Mouse (Mus musculus) R1 (cell line): Measurements from ENCODE around the gene Drd4.

Experiments
- DNase-seq: peaks from one replicate; pipeline ENCODE4 v3.0.0-alpha.2; 2018; ENCODE audit warnings: low read depth, low spot score

Drd4 gene

DNA sequence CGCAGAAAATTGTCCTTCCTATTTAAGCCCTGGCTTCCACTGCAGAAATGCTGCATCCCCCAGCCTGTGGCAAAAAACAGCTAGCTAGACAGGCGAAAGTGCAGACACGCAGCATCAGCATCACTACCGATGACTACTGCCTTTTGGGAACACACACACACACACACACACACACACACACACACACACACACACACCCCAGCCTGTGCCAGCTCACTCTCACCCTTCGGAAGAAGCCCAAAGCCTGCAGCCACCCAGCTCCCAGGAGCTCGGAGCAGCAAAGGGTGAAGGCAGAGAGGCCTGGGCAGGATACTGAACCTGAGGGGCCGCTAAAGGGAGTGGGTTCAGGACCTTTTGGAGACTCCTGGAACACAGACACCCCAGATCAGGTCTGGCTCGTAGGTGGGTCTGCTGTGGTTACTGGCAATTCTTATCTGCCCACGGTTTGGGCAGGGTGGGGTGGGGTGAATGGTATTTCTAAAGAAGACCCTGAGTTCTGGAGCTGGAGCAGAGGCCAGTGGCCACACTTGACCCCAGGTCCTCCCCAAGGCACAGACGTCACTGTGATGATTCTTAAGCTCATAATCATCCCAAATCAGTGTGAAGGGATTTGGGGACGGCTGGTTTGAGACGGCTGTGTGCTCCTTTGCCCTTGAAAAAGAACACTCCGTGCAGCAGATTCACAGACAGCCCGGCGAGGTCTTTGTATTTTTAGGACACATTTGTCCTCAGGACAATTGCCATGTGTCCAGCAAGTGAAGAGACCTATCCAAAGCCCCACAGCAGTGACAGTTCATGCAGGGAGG lies 980 bp downstream of the Drd4 start:
- DNase-seq = no peak

DNA sequence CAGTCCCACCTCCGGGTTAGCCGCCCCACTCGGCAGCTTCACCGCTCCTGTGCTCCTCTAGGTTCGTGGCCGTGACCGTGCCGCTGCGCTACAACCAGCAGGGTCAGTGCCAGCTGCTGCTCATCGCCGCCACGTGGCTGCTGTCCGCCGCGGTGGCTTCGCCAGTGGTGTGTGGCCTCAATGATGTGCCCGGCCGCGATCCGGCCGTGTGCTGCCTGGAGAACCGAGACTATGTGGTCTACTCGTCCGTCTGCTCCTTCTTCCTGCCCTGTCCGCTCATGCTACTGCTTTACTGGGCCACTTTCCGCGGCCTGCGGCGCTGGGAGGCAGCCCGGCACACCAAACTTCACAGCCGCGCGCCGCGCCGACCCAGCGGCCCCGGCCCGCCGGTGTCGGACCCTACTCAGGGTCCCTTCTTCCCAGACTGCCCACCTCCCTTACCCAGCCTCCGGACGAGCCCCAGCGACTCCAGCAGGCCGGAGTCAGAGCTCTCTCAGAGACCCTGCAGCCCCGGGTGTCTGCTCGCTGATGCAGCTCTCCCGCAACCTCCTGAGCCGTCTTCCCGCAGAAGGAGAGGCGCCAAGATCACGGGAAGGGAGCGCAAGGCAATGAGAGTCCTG lies 2.2 kb downstream of the Drd4 start:
- peak; percentile 46 for DNase-seq

DNA sequence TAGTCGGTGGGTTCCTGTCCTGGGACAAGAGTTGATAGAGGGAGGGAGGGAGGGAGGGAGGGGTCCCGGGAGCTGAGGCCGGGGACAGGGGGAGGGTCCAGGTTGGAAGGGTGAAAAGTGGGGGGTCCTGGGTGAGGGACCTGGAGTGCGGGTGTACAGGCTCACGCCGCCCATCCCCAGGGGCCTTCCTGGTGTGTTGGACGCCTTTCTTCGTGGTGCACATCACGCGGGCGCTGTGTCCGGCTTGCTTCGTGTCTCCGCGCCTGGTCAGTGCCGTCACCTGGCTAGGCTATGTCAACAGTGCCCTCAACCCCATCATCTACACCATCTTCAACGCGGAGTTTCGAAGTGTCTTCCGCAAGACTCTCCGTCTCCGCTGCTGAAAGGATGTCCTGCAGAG lies 2.7 kb downstream of the Drd4 start:
- no peak for DNase-seq

DNA sequence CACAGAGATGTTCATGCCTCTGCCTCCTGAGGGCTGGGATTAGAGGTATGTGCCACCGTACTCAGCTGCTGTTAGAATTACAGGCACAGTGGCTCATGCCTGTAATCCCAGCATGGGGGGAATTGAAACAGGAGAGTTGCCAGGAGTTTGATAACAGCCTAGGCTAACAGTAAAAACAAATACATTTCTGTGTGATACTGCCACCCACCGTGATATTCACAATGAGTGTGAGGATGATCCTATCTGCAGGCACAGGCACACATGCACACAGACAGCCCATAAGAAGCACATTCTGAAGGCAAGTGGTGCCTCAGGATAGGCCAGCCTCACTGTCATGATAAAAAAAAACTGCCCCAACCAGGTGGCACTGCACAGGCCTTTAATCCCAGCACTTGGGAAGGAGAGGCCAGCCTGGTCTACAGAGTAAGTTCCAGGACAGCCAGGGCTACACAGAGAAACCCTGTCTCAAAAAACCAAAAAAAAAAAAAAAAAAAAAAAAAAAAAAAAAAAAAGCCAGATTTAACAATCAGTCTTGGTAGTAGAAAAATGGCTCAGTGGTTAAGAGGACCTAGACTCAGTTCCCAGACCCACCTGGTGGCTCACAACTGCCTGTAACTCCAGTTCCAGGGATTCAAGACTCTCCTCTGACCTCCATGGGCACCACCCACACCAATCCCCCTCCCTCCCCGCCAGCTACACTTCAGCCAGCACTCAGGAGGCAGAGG lies 6.3 kb downstream of the Drd4 start:
- no peak for DNase-seq

DNA sequence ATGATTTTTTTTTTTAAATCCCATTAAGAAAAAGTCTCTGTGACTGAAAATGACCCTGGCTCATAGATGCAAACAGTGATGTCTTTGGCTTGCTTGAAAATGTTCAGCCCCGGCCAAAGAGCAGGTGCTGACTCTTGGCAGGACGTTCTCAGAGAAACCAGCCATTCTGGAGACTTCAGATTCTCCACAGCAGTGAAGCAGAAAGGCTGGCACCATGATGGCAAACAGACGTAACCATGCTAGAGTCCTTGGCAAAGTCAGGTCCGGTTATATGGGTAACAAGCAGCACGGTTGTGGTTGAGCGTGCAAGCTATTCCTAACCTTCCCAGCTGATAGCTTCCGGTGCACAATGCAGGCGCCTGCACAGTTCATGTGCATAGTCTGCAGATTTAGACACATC lies 7.4 kb downstream of the Drd4 start:
- no peak for DNase-seq

DNA sequence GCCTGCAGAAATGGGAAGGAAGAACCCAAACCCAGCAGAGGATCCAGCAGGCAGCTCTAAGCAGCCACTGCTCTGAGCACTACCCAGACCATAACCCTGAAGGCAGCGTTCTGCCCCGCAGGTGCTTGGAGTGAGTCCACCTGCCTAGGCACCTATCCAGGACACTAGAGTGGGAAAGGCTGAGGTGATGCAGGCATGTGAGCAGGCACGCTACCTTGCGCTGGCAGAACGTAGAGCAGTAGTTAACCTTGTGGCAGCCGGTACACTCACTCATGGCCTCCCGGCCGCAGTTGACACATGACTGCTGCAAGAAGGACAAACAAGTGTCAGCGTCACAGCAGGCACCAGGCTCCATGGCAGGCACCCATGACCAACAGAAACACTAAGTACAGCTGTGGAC lies 9.6 kb downstream of the Drd4 start:
- DNase-seq = no peak

DNA sequence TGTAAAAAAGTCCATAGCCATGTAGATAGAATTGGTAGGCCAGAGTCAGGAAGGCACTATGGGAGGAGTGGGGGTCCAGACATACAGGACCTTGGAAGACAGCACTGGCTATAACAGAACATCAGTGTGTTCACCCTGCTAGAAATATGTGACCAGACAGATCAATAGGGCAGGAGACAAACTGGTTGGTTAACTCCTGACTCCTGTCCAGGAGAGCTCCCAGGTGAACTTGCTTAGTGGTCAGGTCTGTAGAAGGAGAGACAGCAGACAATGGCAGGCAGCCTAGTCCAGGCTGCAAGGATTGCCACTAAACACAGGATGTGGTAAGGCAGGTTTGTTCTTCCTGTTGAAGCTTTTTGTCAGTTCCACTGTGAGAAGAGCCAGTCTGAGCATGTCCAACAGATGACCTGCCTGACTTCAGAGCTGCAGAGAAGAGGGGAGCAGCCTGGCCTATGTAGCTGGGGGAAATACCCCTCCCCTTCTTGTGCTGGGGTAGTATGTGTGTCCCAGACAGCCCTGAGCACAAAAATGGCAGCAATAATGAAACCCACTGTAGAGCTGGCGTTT lies 11.0 kb downstream of the Drd4 start:
- DNase-seq = no peak

DNA sequence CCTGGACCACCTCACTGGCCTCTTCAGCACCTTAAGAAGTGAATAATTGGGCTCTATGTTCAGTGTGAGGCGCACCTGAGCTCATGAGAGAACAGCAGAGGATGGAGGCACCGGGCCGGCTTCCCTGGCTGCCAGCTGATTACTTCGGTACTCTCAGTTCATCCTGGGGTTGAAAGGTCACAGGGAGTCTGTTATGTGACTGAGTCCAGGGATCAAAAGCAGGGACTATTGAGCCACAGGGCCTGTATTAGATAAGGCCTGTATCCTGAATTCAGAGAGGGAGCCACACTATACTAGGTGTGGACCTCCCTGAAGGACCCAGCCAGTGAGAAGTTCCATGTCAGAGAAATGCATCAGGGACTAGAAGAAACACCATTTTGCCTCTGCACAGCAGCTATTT lies 12.7 kb downstream of the Drd4 start:
- no peak for DNase-seq

DNA sequence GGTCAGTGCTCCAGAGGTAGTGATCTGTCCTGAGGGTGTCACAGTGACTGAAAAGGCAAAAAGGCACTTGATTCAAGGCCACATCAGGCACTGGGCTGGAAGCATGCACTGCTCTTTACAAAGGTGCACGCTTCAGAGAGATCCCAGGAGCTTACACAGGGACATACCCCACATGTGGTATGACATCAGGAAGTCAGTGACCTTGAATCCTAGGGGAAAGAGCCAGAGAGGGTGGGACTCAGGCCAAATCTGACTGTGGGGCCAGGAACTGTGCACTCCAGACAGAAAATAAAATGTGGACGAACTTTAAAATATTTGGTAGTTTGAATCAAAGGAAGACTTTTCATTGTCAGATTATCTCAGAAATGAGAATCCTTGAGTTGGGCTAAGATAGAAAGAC lies 22.6 kb downstream of the Drd4 start:
- no peak for DNase-seq

DNA sequence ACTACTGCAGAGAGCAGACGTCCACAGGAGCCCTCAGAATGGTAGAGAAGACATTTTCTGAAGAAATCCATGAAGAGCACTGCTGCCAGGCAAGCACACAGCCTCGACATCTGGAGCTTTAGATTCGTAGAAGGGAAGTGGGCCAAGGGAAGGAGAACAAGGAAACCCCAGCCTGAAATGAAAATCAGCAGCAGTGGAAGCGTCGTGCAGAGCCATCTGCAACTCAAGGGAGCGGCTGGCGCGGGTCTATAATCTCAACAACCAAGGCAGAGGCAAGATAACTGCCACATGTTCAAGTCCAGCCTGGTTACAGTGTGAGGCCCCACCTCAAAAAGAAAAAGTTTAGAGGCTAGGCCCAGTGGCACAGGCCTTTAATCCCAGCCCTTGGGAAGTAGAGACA lies 23.3 kb downstream of the Drd4 start:
- DNase-seq = no peak

DNA sequence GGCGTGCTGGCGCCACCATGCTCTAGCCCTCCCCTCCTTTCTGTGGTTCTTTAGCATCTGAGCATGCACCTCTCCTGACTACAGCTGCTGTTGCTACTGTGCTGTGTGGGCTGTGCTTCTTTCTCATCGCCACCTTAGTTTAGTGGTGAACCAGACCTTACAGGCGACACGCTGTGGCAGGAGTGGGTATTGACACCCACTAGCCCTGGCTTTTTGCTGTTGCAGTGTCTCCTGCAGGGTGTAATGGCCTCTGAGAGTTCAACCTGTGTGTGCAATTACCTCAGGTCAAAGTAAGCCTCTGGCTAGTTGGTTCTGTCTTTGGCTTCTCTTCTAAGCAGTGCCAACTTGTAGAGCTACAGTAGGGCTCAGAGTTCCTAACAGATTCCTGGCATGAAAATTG lies 24.2 kb downstream of the Drd4 start:
- peak; percentile 75 for DNase-seq

DNA sequence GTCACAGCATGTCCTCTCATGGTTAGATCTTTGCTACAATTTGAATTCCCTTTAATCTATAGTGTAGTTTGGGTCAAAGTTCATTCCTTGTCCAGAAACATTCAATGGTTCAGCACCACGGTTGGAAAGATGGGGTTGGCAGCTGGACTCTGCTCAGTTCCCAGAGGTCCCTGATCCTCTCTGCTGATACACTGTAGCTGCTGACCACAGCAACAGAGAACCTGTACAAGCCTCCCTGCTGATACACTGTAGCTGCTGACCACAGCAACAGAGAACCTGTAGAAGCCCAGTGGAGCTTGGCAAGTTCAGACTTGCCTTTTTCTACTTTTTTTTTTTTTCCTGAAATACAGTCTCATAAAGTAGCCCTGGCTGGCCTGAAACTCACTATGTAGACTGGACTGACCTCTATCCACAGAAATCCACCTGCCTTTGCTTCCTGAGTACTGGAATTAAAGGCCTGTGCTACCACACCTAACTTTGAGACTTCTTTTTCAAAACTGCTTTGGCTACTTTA lies 25.9 kb downstream of the Drd4 start:
- DNase-seq = no peak

DNA sequence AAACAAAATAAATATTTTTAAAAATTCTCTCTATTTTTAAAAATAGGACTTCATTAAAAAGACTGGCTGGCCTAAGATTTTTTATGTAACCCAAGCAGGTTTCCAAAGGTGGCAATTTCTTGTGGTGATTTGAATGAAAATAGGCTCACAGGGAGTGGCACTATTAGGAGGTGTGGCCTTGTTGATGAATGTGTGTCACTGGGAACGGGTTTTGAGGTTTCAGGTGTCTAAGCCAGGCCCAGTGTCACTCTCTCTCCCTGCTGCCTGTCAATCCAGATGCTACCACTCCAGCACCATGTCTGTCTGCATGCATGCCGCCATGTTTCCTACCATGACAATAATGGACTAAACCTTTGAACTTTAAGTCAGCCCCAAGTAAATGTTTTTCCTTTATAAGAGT lies 27.6 kb downstream of the Drd4 start:
- DNase-seq = peak; percentile 72

DNA sequence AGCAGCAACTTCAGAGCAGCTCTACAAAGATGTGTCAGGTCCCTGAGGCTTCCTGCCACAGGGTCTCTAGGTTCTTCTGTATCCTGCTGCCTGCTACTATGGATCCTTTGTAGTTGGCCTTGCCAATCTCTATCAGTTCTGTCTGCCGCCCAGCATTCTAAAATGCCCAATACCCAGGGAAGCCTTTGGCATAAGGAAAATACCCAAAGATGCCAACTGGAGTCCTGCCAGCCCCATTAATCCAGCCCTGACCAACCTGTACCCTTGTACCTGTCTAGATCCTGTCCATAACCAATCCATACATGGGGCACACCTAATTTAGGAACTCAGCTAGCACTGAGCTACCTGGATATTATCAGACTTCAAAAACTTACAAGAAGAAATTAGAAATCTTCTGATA lies 32.9 kb downstream of the Drd4 start:
- DNase-seq = no peak

DNA sequence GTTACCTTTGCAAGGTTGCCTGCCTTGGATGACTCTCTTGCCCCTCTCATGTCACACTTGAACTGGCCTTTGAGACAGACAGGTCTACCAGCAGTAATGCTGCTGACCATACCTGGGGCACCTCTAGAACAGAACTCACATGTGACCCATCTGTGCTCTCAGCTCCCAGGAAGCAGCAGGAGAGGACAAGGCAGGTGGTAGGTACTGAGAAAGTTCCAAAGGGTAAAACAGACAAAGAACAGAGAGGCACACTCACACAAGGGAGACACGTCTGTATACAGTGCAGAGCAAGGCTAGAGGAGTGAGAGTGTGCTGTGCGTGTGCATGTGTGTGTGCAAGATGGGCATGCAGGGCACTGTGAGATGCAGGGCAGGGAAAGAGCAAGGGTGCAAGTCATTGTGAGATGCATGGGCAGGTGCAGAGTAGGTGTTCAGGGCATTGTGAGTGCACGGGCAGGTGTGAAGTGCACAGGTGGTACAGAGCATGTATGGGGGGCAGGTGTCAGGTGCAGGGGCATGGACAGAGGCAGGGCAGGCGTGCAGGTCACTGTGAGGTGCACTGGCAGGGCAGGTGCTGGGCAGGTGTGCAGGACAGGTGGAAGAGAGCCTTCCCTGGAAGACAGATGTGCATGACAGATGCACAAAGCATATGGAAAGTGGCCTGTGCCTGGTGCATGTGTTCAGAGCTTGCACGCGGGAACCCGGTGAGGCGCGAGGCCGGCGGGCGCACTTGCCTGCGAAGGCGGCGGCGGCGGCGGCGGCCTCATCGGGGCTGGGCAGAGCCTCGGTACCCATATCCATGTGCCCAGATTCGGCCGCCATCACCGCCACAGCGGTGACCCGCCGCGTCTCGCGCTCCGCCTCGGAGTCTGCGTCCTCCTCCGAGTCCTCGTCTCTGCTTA lies 35.0 kb downstream of the Drd4 start:
- peak; percentile 18 for DNase-seq

DNA sequence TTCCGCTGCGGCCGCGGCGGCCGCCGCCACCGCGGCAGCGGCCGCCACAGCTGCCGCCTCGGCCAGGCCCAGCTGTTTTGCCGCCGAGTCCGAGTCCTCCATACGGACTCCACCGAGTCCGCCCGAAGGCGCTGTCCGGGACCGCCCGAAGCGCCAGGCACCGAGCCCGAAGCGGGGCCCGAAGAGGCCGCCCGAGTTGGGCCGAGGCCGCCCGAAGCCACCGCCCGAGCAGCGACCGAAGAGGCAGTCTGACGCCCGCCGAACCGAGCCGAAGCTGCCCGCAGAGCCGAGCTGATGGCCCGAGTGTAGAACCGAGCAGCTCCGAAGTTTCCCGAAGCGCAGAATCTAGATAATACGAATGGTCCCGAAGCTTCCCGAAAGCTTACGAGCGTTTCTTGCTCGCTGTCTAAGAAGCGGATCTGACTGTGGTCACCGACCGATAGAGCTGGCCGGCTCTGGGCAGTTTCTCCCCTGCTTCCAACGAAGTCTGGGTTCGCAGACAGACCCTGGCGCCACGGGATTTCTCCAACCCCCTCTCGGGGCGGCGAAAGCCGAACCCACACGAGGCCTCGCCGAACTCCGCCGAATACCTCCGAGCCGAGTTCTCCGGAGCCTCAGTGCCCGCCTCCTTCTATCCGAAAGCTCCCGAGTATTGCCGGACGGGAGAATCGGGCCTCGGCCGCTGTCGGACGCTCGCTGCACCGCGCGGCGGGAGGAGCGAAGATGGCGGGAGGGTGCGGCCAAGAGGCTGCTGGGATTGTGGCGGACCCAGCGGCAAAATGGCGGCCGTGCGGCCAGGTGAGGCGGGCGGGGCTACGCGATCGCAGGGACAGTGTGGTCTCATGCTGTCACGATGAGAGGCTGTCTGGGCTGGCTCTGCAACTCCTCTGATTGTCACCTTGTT lies 35.9 kb downstream of the Drd4 start, which contains the start of the genes Deaf1 and Tmem80:
Gene Deaf1 (minus strand): TSS at position 222 of the 904 bp plus-strand sequence.
Gene Tmem80 (plus strand): TSS at position 271 of the 904 bp plus-strand sequence.
- DNase-seq = peak; percentile 84

DNA sequence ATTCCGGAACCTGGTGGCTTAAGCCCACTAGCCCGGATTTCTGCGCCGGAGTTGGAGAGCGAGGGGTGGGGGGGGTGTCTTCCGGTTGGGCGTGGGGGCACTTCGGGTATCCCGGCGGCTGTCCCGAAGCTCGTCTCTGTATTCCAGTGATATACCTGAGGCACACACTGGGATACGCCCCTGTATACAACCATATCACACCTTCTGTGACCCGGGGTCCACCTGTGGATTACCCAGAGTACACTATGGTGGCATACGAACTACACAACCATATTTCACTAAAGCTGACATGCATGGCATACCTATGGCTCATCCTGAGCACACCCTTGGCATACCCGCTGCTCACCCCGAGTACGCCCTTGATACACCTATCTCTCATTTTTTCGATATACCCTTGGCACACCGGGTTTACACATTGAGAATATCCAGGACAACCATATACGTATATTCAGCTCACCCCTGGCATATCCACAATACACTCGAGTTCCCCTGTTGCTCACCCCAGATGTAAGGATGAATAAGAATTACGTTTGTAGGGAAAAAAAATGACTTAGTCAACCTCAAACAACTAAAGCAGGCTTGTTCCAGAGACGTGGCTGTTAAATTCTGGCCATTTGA lies 36.7 kb downstream of the Drd4 start:
- DNase-seq = no peak

DNA sequence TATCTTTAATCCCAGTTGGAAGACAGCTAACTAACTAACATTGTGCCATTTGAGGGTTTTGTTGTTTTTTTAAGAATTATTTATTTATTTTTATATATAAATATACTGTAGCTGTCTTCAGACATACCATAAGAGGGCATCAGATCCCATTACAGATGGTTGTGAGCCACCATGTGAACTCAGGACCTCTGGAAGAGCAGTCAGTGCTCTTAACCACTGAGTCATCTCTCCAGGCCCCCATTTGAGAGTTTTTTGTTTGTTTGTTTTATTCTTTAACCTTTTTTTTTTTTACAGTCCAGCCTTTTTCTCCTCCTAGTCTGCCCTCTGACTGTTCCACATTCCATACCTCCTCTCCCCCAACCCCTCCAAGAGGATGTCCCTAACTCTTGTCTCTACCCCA lies 38.9 kb downstream of the Drd4 start:
- no peak for DNase-seq

DNA sequence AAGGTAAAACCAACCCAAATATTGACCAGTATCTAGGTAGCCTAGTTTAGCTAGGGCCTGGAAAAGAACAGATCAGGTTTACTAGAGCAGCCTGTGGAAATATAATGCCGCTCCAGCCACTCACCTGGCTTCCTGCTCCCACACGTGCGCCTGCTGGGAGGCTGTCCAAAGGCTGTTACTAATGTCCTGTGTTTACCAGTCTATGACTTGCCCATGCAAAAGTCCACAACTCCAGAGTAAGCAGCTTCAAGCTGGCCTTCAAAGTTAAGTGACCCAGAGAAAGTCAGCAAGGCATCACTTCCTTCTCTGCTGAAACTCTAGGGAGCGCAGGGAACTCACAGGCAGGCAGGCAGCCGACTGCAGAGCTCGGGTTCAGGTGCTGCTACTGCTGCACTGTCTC lies 40.2 kb downstream of the Drd4 start:
- DNase-seq = no peak
